Mouse (Mus musculus): ENCODE data around the gene Mrpl1. TPM values are rescaled to one million over a fixed set of nuclear protein-coding genes. Genes with fewer than 3 reads are reported as not detected.

The Mrpl1 gene
- polyA plus RNA-seq, 1 experiment: 9.0 TPM

GRCm38 (mm10) chr5:96207531-96207930 is 1.8 kb upstream of the Mrpl1 start:
- Histone ChIP-seq H3K4me1 (ENCODE audit: control insufficient read depth, insufficient read depth, low read length) (peaks cover 5% of the 10 kb centered on the region), H3K36me3 (ENCODE audit: control insufficient read depth, insufficient read depth, low read length) (no peaks in the 10 kb centered on the region), H3K27ac (ENCODE audit: control insufficient read depth, insufficient read depth, low read depth, low read length) (no peak overlapping the region), H3K4me3 (ENCODE audit: control insufficient read depth, low read depth, low read length) (no peak overlapping the region), H3K27me3 (ENCODE audit: control insufficient read depth, insufficient read depth, low read length) (no peaks in the 10 kb centered on the region)
- TF ChIP-seq CTCF (IDR thresholded peaks at IDR 0.05; ENCODE audit: control insufficient read depth, insufficient read depth, insufficient replicate concordance, low read depth, low read length): no peak
- TF ChIP-seq POLR2A (IDR thresholded peaks at IDR 0.05; ENCODE audit: control insufficient read depth, low read depth, low read length): no peak

DNA sequence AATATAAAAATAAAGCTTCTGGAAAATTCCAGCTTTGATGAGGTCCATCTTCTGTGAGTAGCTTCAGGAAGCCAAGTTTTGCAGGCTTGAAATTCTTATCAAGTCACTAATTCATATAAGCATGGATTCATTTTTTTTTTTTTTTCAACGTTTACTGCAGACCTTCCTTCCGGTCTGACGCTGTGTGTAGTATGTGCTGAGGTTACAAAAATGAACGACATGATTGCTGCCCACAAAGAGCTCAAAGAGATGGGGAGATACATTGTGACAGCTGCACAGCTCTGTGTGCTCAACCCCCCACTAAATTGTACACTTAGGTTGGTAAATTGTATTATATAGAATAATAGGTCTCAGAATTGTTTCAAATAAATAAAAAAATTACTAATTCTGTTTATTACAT is 750 bp upstream of the Mrpl1 start:
- no peaks in the 10 kb centered on the region for H3K27me3 ChIP-seq (ENCODE audit: control insufficient read depth, insufficient read depth, low read length)
- H3K4me1 ChIP-seq (ENCODE audit: control insufficient read depth, insufficient read depth, low read length): peaks cover 5% of the 10 kb centered on the region
- TF ChIP-seq CTCF (IDR thresholded peaks at IDR 0.05; ENCODE audit: control insufficient read depth, insufficient read depth, insufficient replicate concordance, low read depth, low read length) (no peak), POLR2A (IDR thresholded peaks at IDR 0.05; ENCODE audit: control insufficient read depth, low read depth, low read length) (no peak)
- H3K36me3 ChIP-seq (ENCODE audit: control insufficient read depth, insufficient read depth, low read length): no peaks in the 10 kb centered on the region
- no peak overlapping the region for H3K4me3 ChIP-seq (ENCODE audit: control insufficient read depth, low read depth, low read length)
- no peak overlapping the region for H3K27ac ChIP-seq (ENCODE audit: control insufficient read depth, insufficient read depth, low read depth, low read length)

DNA sequence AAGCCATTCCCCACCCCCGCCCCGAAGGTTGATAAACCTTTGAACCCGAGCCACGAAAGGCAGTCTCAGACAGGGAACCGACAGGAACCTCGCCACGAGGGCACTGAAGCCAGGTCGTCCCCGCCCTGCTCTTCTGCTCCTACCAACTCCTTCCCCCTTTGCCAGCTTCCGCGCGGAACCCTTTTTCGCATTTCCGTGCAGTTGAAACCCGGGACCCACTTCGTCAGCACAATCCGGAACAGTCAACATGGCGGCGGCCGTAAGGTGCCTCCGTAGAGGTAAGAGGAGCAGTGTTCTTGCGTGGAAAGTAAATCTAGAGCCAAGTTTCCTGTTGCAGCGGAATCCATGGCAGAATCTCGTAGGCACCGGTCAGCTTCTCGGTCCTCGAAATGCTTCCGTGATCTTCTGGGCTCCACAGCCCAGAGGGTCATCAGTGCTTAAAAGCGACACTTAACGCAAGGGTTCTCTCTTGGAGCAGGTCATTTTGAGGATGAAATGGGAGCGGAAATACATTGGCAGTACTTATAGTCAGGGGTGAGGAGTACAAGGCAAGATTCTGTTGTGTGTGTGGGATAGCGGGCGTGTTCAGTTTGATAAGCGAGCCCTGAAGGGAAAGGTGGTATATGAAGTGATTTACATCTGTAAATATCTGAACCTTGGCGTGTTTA is 757 bp downstream of the Mrpl1 start:
- H3K27me3 ChIP-seq (ENCODE audit: control insufficient read depth, insufficient read depth, low read length): no peaks in the 10 kb centered on the region
- peak overlapping the region; percentile 86 for H3K27ac ChIP-seq (ENCODE audit: control insufficient read depth, insufficient read depth, low read depth, low read length)
- TF ChIP-seq CTCF (IDR thresholded peaks at IDR 0.05; ENCODE audit: control insufficient read depth, insufficient read depth, insufficient replicate concordance, low read depth, low read length) (no peak), POLR2A (IDR thresholded peaks at IDR 0.05; ENCODE audit: control insufficient read depth, low read depth, low read length) (peak; percentile 93)
- no peaks in the 10 kb centered on the region for H3K36me3 ChIP-seq (ENCODE audit: control insufficient read depth, insufficient read depth, low read length)
- peak overlapping the region; percentile 98 for H3K4me3 ChIP-seq (ENCODE audit: control insufficient read depth, low read depth, low read length)
- peaks cover 5% of the 10 kb centered on the region for H3K4me1 ChIP-seq (ENCODE audit: control insufficient read depth, insufficient read depth, low read length)

GRCm38 (mm10) chr5:96218648-96219047 is 9.4 kb downstream of the Mrpl1 start:
- TF ChIP-seq POLR2A (IDR thresholded peaks at IDR 0.05; ENCODE audit: control insufficient read depth, low read depth, low read length): no peak
- TF ChIP-seq CTCF (IDR thresholded peaks at IDR 0.05; ENCODE audit: control insufficient read depth, insufficient read depth, insufficient replicate concordance, low read depth, low read length): no peak
- H3K27ac ChIP-seq (ENCODE audit: control insufficient read depth, insufficient read depth, low read depth, low read length): no peak overlapping the region

GRCm38 (mm10) chr5:96219512-96219911 is 10.2 kb downstream of the Mrpl1 start:
- H3K27ac ChIP-seq (ENCODE audit: control insufficient read depth, insufficient read depth, low read depth, low read length): no peak overlapping the region
- no peak overlapping the region for H3K4me3 ChIP-seq (ENCODE audit: control insufficient read depth, low read depth, low read length)
- no peaks in the 10 kb centered on the region for H3K27me3 ChIP-seq (ENCODE audit: control insufficient read depth, insufficient read depth, low read length)
- H3K36me3 ChIP-seq (ENCODE audit: control insufficient read depth, insufficient read depth, low read length): no peaks in the 10 kb centered on the region
- TF ChIP-seq CTCF (IDR thresholded peaks at IDR 0.05; ENCODE audit: control insufficient read depth, insufficient read depth, insufficient replicate concordance, low read depth, low read length): no peak
- no peak for TF ChIP-seq POLR2A (IDR thresholded peaks at IDR 0.05; ENCODE audit: control insufficient read depth, low read depth, low read length)
- no peaks in the 10 kb centered on the region for H3K4me1 ChIP-seq (ENCODE audit: control insufficient read depth, insufficient read depth, low read length)

More at GRCm38 (mm10) chr5:96218648-96219047, 9.4 kb downstream of the Mrpl1 start:
- no peak overlapping the region for H3K4me3 ChIP-seq (ENCODE audit: control insufficient read depth, low read depth, low read length)
- no peaks in the 10 kb centered on the region for H3K36me3 ChIP-seq (ENCODE audit: control insufficient read depth, insufficient read depth, low read length)
- H3K4me1 ChIP-seq (ENCODE audit: control insufficient read depth, insufficient read depth, low read length): no peaks in the 10 kb centered on the region
- no peaks in the 10 kb centered on the region for H3K27me3 ChIP-seq (ENCODE audit: control insufficient read depth, insufficient read depth, low read length)

DNA sequence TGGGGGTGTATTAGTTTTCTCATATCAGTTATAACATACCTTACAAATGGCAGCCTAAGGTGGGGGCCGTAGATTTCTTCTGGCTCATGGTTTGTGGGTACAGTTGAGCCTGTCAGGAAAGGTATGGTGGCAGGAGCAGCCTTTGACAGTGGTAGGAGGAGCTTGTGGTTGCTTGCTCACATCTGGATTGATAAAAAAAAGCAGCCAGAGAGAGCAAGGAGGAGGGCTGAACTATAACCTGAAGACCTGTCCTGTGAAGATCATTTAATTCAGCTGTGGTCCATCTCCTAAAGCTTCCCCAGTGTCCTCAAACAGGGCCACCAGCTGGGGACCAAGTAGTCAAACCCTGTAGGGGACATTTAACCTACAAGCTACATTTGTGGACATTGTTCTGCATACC is 12.0 kb downstream of the Mrpl1 start:
- no peak overlapping the region for H3K27ac ChIP-seq (ENCODE audit: control insufficient read depth, insufficient read depth, low read depth, low read length)
- H3K36me3 ChIP-seq (ENCODE audit: control insufficient read depth, insufficient read depth, low read length): no peaks in the 10 kb centered on the region; the same call in 1 of the 2 replicates
- H3K27me3 ChIP-seq (ENCODE audit: control insufficient read depth, insufficient read depth, low read length): no peaks in the 10 kb centered on the region
- TF ChIP-seq POLR2A (IDR thresholded peaks at IDR 0.05; ENCODE audit: control insufficient read depth, low read depth, low read length) (no peak), CTCF (IDR thresholded peaks at IDR 0.05; ENCODE audit: control insufficient read depth, insufficient read depth, insufficient replicate concordance, low read depth, low read length) (no peak)
- no peak overlapping the region for H3K4me3 ChIP-seq (ENCODE audit: control insufficient read depth, low read depth, low read length)
- no peaks in the 10 kb centered on the region for H3K4me1 ChIP-seq (ENCODE audit: control insufficient read depth, insufficient read depth, low read length)

DNA sequence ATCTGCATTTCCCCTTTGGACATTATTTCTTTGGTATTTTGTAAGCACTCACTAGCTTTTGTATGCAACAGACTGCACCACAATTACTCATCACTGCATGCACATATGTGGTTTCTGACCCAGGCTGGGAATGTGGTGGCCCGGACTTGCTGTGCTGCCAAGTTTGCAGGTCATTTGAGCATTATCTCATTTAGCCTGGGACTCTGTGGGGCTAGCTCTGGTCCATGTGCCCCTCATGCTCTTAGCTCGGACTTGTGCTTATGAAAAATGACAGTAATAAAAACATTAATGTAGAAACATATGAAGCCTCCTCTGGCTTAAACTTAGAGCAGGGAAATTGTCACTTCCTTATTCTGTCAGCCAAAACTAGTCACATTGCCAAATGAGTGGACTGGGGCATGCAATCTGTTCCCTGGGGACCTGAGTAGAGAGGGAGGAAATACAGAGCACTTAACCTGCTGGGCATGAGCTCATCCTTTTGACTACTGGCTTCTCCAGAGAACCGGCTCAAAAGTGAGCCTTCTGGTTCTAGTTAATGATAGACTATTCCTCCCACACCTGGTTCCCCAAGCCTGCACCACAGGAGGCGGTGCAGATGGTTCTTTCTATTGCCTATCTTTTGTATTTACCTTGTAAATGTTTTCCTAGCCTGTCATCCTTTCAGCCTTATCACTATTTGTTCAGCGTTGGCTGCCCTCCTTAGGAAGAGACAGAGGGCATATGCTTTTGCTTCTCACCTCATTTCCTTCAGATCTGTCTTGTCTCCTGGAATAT is 12.7 kb downstream of the Mrpl1 start:
- no peaks in the 10 kb centered on the region for H3K27me3 ChIP-seq (ENCODE audit: control insufficient read depth, insufficient read depth, low read length)
- no peak for TF ChIP-seq CTCF (IDR thresholded peaks at IDR 0.05; ENCODE audit: control insufficient read depth, insufficient read depth, insufficient replicate concordance, low read depth, low read length)
- no peak for TF ChIP-seq POLR2A (IDR thresholded peaks at IDR 0.05; ENCODE audit: control insufficient read depth, low read depth, low read length)
- H3K27ac ChIP-seq (ENCODE audit: control insufficient read depth, insufficient read depth, low read depth, low read length): no peak overlapping the region
- no peaks in the 10 kb centered on the region for H3K4me1 ChIP-seq (ENCODE audit: control insufficient read depth, insufficient read depth, low read length)
- no peak overlapping the region for H3K4me3 ChIP-seq (ENCODE audit: control insufficient read depth, low read depth, low read length)
- peaks cover 2% of the 10 kb centered on the region; the same call in 1 of the 2 replicates for H3K36me3 ChIP-seq (ENCODE audit: control insufficient read depth, insufficient read depth, low read length)
